Mouse (Mus musculus) liver, postnatal 0 days (tissue): ENCODE results near the gene Vipas39.

Experiments used
- CTCF ChIP-seq: sonication (generic); IDR thresholded peaks from 2 replicates; pipeline ENCODE4 v1.5.1; 2016; ENCODE audit warnings: antibody characterized with exemption, low read depth
- EP300 ChIP-seq: IDR thresholded peaks from 2 replicates; pipeline ENCODE4 v1.6.1; 2016; ENCODE audit warnings: antibody characterized with exemption, low read depth, mild to moderate bottlenecking

DNA sequence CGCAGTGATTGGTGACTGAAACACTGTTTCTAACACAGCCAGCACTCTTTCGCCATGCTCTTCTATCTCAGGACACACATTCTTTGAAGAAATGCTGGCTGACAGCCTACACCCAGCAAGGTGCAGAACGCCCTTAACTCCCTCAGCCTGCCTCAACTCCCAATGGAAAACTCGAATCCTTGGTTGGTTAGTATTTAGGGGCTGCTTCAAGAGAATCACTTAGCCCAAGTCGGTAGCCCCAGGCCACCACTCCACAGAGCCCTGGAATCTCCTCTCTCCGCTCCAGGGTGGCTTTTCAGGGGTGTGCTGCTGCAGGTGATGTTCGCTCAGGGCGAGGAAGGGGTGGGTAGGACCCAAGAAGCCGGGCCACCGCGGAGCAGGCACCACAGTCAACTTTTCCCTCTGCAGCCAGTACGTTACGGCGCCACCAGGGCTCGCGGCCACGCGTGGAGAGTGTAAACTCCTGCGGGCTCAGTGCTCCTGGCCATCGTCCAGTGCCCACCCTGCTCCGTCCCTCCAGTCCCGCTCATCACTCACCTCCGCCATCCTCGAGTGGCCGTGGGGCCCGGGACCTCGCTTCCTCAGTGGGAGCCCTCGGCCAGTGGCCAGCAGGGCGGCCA lies 33.1 kb upstream of the Vipas39 start:
- TF ChIP-seq EP300 (no peak), CTCF (no peak)
